Mouse (Mus musculus) adrenal gland, postnatal 14 days (tissue): ENCODE results near the gene Lrch1. TPM values are rescaled to one million over a fixed set of nuclear protein-coding genes. Genes with fewer than 3 reads are reported as not detected.

Experiments
- DNase-seq: peaks from one replicate; pipeline ENCODE4 v3.0.0; 2021; ENCODE audit warnings: mixed read lengths
- total RNA-seq: library from RNA; stranded (reverse); gene quantifications from 2 replicates; pipeline ENCODE4 v1.2.3, GENCODE M21; 2021

Gene Lrch1
- total RNA-seq, 1 experiment from 2014 or later: 14.6 TPM

GRCm38 (mm10) chr14:74893085-74893648 lies 54.5 kb downstream of the Lrch1 start:
- DNase-seq: no peak

GRCm38 (mm10) chr14:74889304-74889703 lies 58.4 kb downstream of the Lrch1 start:
- no peak for DNase-seq

- no peak for DNase-seq
These were observed 59.6 kb downstream of the Lrch1 start for GRCm38 (mm10) chr14:74888103-74888502.

- DNase-seq: no peak
These were observed 61.2 kb downstream of the Lrch1 start for GRCm38 (mm10) chr14:74886453-74886852.

GRCm38 (mm10) chr14:74884920-74885319 lies 62.8 kb downstream of the Lrch1 start:
- DNase-seq: no peak

- peak; percentile 74 for DNase-seq
These were observed 63.5 kb downstream of the Lrch1 start for GRCm38 (mm10) chr14:74884024-74884680.

- DNase-seq: peak; percentile 38
These were observed 64.5 kb downstream of the Lrch1 start for GRCm38 (mm10) chr14:74883204-74883603.

GRCm38 (mm10) chr14:74882754-74883153 lies 64.9 kb downstream of the Lrch1 start:
- DNase-seq: no peak

GRCm38 (mm10) chr14:74880868-74881267 lies 66.8 kb downstream of the Lrch1 start:
- DNase-seq: no peak

- DNase-seq: peak; percentile 37
These were observed 68.2 kb downstream of the Lrch1 start for GRCm38 (mm10) chr14:74879480-74879879.

- DNase-seq: no peak
These were observed 70.4 kb downstream of the Lrch1 start for GRCm38 (mm10) chr14:74877287-74877686.

GRCm38 (mm10) chr14:74871220-74871619 lies 76.5 kb downstream of the Lrch1 start:
- peak; percentile 25 for DNase-seq

GRCm38 (mm10) chr14:74868902-74869230 lies 78.8 kb downstream of the Lrch1 start:
- DNase-seq: no peak

GRCm38 (mm10) chr14:74868188-74868901 lies 79.3 kb downstream of the Lrch1 start:
- no peak for DNase-seq

- peak; percentile 4 for DNase-seq
These were observed 80.3 kb downstream of the Lrch1 start for GRCm38 (mm10) chr14:74867076-74868042.

- DNase-seq: no peak
These were observed 81.9 kb downstream of the Lrch1 start for GRCm38 (mm10) chr14:74865738-74866137.

GRCm38 (mm10) chr14:74864805-74865483 lies 82.7 kb downstream of the Lrch1 start:
- no peak for DNase-seq

- no peak for DNase-seq
These were observed 86.2 kb downstream of the Lrch1 start for GRCm38 (mm10) chr14:74861456-74861855.

- no peak for DNase-seq
These were observed 88.5 kb downstream of the Lrch1 start for GRCm38 (mm10) chr14:74859154-74859553.

- no peak for DNase-seq
These were observed 92.2 kb downstream of the Lrch1 start for GRCm38 (mm10) chr14:74855429-74855828.

GRCm38 (mm10) chr14:74853759-74854100 lies 93.9 kb downstream of the Lrch1 start:
- no peak for DNase-seq
